Mouse (Mus musculus) brown adipose tissue, adult 24 weeks (tissue): ENCODE data around the gene Asphd1. TPM values are rescaled to one million over a fixed set of nuclear protein-coding genes. Genes with fewer than 3 reads are reported as not detected.
"Not testable (repeated sequence)": the region's sequence is repeated elsewhere in the genome, so short reads cannot be mapped to it uniquely, and the experiment has no call there.

Experiments
- H3K27ac ChIP-seq: fragments of 200-500 bp; replicated peaks from 2 replicates; pipeline ENCODE4 v1.5.1; 2012; ENCODE audit warnings: low read depth, mild to moderate bottlenecking, low read length
- H3K4me1 ChIP-seq: fragments of 200-500 bp; 2 replicates; pipeline ENCODE4 v1.6.1; 2012; ENCODE audit warnings: low read length, mixed read lengths; ENCODE audit not compliant: control insufficient read depth, insufficient read depth, insufficient read length
- H3K4me3 ChIP-seq: fragments of 200-500 bp; 2 replicates; pipeline ENCODE4 v1.5.1; 2012; ENCODE audit warnings: low read depth, mild to moderate bottlenecking, low read length, moderate library complexity; ENCODE audit not compliant: insufficient read depth
- polyA plus RNA-seq: library from polyadenylated mRNA; stranded (reverse); fragments of >200 nt; gene quantifications from 2 replicates; pipeline ENCODE4 v1.2.4, GENCODE M21; 2012; ENCODE audit not compliant: missing spikeins, insufficient read depth, insufficient read length

Asphd1 gene
- polyA plus RNA-seq, 1 experiment = not detected

DNA sequence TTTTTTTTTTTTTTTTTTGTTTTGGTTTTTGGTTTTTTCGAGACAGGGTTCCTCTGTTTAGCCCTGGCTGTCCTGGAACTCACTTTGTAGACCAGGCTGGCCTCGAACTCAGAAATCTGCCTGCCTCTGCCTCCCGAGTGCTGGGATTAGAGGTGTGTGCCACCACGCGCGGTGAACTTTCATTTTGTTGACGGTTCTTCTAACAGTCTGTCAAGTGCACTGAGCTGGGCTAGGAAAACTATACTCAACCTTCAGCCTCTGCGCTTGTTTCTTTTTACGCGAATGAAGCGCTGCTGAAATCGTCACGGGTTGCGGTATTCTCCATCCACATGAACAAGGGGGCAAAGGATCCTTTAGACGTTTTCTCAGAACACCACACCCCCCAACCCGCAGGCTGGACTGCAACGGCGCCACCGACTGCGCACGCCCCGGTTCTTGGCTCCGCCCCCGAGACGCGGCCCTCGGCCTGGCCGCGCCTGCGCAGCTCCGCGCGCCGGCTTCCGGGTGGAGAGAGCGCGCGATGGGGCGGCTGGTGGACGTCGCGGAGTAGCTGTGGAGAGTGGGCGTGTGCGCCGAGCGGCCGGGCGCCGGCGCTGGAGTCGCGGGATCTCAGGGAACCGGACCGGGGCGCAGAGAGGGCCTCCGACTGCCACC lies 20.9 kb downstream of the Asphd1 start, which contains the start of gene Kctd13:
Gene Kctd13, plus strand, starts transcription at position 496 of the 654 bp plus-strand sequence.
- H3K4me3 ChIP-seq = peak within 1 kb of the TSS; percentile 75
- 0 out of 2 replicates have a peak within 1 kb of the TSS, but pooled peaks have one; percentile 30 for H3K27ac ChIP-seq
- H3K4me1 ChIP-seq = no peaks in the 10 kb centered on the region

DNA sequence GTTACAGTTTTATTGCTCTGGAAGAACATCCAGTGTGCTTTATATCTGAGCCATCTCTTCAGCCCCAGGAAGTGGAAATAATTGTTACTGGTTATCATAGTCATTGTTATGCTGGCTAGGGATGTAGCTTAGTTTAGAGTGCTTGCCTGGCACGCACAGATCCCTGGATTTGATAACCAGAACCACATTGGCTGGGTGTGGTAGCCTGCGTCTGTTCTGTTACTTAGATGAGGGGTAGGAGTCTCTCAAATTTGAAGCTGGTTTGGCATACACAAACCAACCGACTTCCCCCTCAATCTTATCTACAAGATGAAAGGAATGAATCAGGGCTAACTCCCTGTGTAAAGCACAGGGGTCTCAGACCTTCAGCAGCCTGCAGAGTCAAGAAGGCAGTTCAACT lies 23.1 kb downstream of the Asphd1 start:
- H3K4me1 ChIP-seq = no peaks in the 10 kb centered on the region
- H3K27ac ChIP-seq = no peak overlapping the region
- no peak overlapping the region for H3K4me3 ChIP-seq

DNA sequence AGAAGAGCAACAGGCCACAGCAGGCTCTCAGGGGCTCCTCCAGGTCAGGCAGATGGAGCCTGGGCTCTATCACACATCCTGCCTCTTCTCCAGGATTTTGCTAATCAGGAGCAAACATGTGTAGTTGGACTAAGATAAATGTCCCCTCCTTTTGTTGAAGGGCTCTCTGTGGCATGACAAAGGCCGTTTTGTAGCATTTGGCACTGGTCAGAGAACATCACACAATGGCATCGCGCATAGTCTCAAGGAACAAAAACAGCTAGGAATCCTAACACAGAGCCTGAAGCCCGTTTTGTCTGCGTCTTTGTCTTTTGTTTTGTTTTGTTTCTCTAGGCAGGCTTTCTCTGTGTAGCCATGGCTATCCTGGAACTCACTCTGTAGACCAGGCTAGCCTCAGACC lies 25.4 kb downstream of the Asphd1 start:
- no peak overlapping the region for H3K27ac ChIP-seq
- H3K4me3 ChIP-seq = no peak overlapping the region
- no peaks in the 10 kb centered on the region for H3K4me1 ChIP-seq

DNA sequence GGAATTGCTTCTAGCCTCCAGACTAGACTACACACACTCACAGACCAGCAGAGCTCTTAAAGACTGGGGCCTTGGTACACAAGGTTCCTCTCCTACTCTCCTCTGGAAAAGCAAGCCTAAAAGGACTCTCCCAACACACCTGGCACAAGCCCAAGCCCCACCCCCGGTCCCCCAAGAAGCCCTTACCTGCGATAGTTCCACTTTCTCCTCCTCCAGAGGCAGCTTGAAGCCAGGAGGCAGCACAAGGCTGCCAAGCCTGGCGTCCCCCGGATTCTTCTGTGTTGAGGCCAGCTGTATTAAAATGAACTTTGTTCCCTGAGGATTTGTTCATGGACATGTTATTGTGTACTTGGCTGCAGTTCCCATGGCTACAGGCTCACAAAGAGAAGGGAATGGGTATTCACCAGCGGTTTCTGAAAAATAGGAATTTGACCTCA lies 26.7 kb downstream of the Asphd1 start, which contains the start of gene Tmem219:
Gene Tmem219, minus strand, starts transcription at position 294 of the 437 bp plus-strand sequence.
- Histone ChIP-seq H3K4me3 (no peak within 1 kb of the TSS), H3K4me1 (no peaks in the 10 kb centered on the region), H3K27ac (0 out of 2 replicates have a peak within 1 kb of the TSS, but pooled peaks have one; percentile 17)

DNA sequence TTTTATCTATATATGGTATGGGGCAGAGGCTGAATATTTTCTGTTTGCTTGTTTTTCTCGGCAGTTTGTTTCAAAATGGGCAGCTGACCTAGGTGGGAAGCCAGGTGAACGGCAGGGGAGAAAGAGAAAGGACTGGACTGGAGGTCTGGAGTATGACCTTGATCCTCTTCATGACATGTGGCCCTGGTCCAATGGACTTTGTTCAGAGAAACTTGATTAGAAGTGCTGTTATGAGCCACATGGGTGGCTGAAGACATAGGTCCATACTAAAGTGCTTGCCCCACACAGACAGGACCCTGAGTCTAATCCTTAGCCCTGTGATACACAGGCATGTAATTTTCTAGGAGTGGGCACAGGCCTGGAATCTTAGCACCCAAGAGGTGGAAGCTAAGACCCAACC lies 27.8 kb downstream of the Asphd1 start:
- no peak overlapping the region for H3K4me3 ChIP-seq
- no peak overlapping the region for H3K27ac ChIP-seq
- no peaks in the 10 kb centered on the region for H3K4me1 ChIP-seq

DNA sequence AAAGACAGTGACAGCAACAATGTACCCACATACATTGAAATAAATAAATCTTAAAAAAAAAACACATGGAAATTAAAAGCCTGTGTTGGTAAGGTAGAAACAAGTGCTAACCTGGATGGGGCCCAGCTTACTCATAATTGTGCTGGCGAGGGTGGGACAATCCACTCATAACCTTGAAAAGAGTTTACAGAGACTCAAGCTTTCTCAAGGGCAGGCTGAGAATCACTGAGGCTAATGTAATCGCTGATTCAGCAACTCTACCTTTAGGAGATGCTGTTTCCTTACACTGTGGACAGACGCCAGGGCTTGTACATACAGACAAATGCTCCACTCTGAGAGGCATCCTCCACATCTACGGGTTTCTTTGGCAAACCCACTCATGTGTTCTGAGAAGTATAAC lies 29.4 kb downstream of the Asphd1 start:
- H3K4me3 ChIP-seq = no peak overlapping the region
- no peak overlapping the region for H3K27ac ChIP-seq
- H3K4me1 ChIP-seq = no peaks in the 10 kb centered on the region

DNA sequence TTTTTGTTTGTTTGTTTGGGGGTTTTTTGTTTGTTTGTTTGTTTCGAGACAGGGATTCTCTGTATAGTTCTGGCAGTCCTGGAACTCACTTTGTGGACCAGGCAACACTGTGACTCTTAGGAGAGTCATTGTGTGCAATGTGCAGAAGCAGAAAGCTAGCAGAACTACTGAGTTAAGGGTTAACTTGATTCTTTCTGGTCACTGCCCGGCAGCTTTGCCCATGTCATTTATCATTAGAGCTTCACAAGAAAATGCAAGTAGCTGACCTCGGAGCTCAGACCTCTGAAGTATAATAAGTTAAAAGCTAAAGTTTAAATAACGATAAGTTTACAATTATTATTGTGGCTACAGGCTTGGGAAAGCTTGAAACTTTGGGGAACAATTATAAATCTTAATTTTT lies 31.0 kb downstream of the Asphd1 start:
- not testable (repeated sequence) for H3K27ac ChIP-seq, H3K4me3 ChIP-seq, H3K4me1 ChIP-seq

DNA sequence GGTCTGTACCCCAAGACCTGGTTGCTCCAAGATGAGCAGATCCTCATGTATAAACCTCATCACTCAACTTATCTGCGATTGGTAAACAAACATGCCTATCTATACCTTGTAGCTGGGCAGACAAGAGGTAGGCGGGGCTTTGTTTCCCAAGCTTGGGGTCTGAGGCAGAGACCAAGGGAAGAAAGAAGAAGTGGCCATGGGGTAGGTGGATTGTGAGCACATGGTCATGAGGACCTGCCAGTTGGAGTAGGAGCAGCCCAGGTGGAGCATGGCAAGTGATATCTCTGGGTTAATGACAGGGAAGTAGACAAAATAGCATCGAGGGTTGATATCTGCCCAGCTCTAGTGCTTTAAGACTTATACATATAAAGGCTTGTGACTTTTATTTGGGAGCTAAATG lies 34.5 kb downstream of the Asphd1 start:
- no peak overlapping the region for H3K4me3 ChIP-seq
- no peaks in the 10 kb centered on the region for H3K4me1 ChIP-seq
- H3K27ac ChIP-seq = no peak overlapping the region

DNA sequence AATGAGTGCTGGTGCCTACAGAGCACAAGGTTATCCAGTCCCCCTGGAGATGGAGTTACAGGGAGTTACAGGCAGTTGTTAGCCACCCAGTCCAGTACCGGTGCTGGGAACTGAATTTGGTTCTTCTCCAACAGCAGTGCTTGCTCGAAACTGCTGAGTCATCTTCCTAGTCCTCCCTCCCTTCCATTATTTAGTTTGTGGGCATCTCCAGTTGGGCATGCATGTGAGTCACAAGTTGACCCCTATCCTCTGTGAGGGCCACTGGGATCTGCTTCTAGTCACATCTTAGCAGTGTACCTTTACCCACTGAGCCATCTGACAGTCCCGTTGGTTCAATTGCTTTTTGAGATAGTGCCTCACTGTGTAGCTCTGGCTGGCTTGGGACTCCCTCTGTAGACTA lies 43.8 kb downstream of the Asphd1 start:
- Histone ChIP-seq H3K4me3 (no peak overlapping the region), H3K27ac (no peak overlapping the region), H3K4me1 (no peaks in the 10 kb centered on the region)

DNA sequence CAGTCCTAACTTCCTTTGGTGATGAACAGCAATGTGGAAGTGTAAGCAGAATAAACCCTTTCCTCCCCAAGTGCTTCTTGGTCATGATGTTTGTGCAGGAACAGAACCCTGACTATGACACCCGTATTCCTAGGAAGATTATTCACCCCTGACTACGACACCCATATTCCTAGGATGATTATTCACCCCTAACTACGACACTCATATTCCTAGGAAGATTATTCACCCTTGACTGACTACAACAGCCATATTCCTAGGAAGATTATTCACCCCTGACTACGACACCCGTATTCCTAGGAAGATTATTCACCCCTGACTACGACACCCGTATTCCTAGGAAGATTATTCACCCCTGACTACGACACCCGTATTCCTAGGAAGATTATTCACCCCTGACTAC lies 49.6 kb downstream of the Asphd1 start:
- H3K27ac ChIP-seq, H3K4me3 ChIP-seq: not testable (repeated sequence)
- peaks cover 10% of the 10 kb centered on the region for H3K4me1 ChIP-seq

DNA sequence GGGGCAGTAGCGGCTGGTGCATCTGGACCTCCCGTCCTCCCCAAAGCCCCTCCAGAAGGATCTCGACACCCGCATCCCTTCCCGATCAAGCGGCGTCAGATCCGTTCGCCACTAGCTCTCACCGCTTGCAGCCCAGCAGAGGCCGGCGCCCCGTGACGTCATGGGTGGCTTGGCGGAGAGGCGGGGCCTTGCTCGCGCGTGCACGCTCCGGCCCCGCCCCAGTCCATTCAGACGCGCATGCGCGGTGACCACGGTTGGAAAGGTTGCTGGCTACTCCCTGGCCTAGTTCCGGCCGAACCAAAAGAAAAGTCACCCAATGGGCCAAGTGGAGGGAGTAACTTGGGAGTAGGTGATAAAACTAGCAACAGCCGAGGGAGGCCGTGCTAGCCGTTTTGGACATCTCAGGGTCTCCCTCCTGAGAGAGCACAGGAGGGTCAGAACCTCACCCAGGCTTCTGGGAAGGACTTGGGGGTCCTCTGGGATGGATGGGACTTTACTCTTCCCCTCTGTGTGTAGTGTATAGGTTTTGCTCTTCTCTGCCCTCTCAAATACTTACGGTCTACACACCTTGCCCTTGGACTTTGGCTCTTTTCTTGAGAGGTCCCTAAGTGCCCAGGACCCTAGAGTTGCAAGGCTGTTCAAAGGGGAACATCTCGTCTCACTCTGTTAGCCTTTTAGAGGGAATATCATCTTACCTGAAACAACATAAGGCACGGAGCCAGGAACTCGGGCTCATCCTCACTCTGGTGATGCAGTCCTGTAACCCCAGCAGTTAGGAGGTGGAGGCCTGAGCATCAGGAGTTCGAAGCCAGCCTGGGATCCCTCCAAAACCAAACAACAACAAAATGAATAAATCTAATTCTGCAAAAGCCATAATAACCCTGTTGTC lies 51.0 kb downstream of the Asphd1 start:
- H3K27ac ChIP-seq = peak overlapping the region; percentile 88
- peak overlapping the region; percentile 75 for H3K4me3 ChIP-seq
- H3K4me1 ChIP-seq = peaks cover 10% of the 10 kb centered on the region

DNA sequence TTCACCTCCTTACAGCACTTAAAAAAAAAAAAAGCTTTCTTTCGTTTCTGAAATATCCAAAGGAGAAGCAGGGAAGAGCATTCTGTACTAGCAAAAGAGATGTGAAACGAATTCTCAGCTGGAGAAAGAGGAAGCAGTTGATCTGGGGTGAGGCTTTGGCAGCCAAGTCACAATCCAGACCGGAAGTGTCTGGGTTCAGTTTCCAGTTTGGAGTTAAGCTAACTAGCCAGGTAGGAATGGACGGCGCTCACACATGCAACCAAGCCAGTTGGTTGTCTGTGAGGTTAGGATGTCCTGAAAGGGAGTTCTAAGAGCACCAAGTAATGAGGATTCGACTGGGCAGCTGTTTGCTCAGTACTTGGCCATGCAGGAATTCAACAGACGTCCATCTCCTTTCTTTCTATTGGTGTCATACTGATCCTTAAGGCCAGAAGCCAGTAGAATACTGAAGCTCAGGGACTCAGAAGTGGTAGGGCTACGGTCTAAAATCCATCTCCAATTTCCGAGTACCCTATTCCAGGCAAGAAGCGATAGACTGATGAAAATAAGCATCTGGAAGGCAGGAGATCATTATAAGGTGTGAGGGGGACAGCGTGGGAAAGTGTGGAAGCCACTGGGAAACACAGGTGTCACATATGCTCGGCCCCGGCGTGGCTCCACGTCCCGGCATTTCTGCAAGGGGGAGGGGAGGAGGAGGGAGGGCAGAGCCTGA lies 51.8 kb downstream of the Asphd1 start:
- H3K4me3 ChIP-seq = peak overlapping the region; percentile 75
- H3K27ac ChIP-seq = peak overlapping the region; percentile 88
- H3K4me1 ChIP-seq = peaks cover 10% of the 10 kb centered on the region

DNA sequence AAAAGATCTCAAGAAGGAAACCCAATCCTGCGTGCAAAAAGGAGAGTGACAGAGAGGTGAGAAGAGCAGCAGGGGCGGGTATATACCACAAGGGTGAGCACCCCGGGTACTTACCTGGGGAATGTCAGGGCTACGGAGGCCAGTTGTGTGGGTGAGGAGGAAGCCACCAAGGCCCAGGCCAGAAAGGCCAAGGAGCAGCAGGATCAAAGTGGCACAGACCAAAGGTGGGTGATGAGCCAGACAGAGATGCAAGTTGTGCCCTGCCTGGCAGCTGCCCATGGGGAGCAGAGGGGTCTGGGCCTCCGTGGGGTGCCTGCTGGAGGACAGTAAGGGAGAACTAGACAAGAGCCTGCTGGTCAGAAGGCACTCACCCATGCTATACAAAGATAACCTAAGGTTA lies 52.5 kb downstream of the Asphd1 start:
- Histone ChIP-seq H3K4me3 (peak overlapping the region; percentile 75), H3K27ac (peak overlapping the region; percentile 88)

More for the DNA sequence above, 52.5 kb downstream of the Asphd1 start:
- H3K4me1 ChIP-seq = peaks cover 10% of the 10 kb centered on the region
